Mouse (Mus musculus) liver (tissue): Measurements from ENCODE around the gene Rab8b.

Source experiments
- DNase-seq: peaks from one replicate; pipeline ENCODE4 v3.0.0-alpha.2; 2020; ENCODE audit warnings: mixed read lengths

Rab8b gene

GRCm38 (mm10) chr9:66919382-66919971 lies at the start of gene Rab8b:
Rab8b (minus strand) TSS chr9:66919687.
- DNase-seq = peak; percentile 100

- no peak for DNase-seq
Measured at GRCm38 (mm10) chr9:66967492-66967891, 48.0 kb upstream of the Rab8b start.

GRCm38 (mm10) chr9:66961478-66961877 lies 42.0 kb upstream of the Rab8b start:
- DNase-seq = no peak

GRCm38 (mm10) chr9:66957451-66957850 lies 38.0 kb upstream of the Rab8b start:
- DNase-seq = no peak

GRCm38 (mm10) chr9:66952886-66953285 lies 33.4 kb upstream of the Rab8b start:
- no peak for DNase-seq

GRCm38 (mm10) chr9:66952321-66952720 lies 32.8 kb upstream of the Rab8b start:
- DNase-seq = no peak

- no peak for DNase-seq
Measured at GRCm38 (mm10) chr9:66948536-66948935, 29.0 kb upstream of the Rab8b start.

GRCm38 (mm10) chr9:66945647-66946641 lies 26.5 kb upstream of the Rab8b start, which contains the start of gene Rps27l:
Rps27l (plus strand) TSS chr9:66946086.
- DNase-seq = peak; percentile 96

- no peak for DNase-seq
Measured at GRCm38 (mm10) chr9:66945161-66945560, 25.7 kb upstream of the Rab8b start.

GRCm38 (mm10) chr9:66938836-66939235 lies 19.3 kb upstream of the Rab8b start:
- DNase-seq = peak; percentile 56

- no peak for DNase-seq
Measured at GRCm38 (mm10) chr9:66937507-66937906, 18.0 kb upstream of the Rab8b start.

GRCm38 (mm10) chr9:66933869-66934808 lies 14.7 kb upstream of the Rab8b start:
- DNase-seq = no peak

GRCm38 (mm10) chr9:66930351-66930750 lies 10.9 kb upstream of the Rab8b start:
- DNase-seq = no peak

GRCm38 (mm10) chr9:66927696-66928402 lies 8.4 kb upstream of the Rab8b start:
- DNase-seq = no peak

GRCm38 (mm10) chr9:66925853-66926252 lies 6.4 kb upstream of the Rab8b start:
- DNase-seq = no peak

- DNase-seq = no peak
Measured at GRCm38 (mm10) chr9:66922076-66922475, 2.6 kb upstream of the Rab8b start.

GRCm38 (mm10) chr9:66920488-66921279 lies 1.2 kb upstream of the Rab8b start:
- no peak for DNase-seq

GRCm38 (mm10) chr9:66919981-66920380 lies 494 bp upstream of the Rab8b start:
- DNase-seq = no peak

GRCm38 (mm10) chr9:66918672-66919330 lies 686 bp downstream of the Rab8b start:
- DNase-seq = no peak

- DNase-seq = no peak
Measured at GRCm38 (mm10) chr9:66917892-66918255, 1.6 kb downstream of the Rab8b start.
